Mouse (Mus musculus): ENCODE data around the gene Manba. TPM values are rescaled to one million over a fixed set of nuclear protein-coding genes. Genes with fewer than 3 reads are reported as not detected.
A peak's percentile ranks its signal among the peaks of the same experiment; 100 is the strongest.

The Manba gene
- total RNA-seq, 2 experiments from 2014 or later, result 7.0 to 16.4 TPM

DNA sequence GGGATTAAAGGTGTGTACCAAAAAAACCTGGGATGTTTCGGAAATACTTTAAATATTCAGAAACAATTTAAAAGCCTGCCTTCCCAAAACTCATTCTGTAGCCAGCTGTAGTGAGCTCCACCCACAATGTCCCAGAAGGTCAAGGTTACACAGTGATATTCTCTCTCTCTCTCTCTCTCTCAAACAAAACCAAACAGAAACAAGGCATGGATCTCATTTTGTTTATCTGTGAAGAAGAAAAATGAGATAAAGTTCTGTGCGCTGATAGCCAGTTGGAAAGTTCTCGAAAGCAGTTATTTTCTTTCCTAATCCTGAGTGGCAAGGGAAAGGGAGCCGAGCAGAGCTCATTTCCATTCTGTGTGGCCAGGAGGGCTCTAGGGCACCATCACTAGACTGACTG, 120.1 kb downstream of the Manba start:
- ATAC-seq (replicated peaks; ENCODE audit: low FRiP score, low TSS enrichment, poor library complexity, severe bottlenecking), result no peak

DNA sequence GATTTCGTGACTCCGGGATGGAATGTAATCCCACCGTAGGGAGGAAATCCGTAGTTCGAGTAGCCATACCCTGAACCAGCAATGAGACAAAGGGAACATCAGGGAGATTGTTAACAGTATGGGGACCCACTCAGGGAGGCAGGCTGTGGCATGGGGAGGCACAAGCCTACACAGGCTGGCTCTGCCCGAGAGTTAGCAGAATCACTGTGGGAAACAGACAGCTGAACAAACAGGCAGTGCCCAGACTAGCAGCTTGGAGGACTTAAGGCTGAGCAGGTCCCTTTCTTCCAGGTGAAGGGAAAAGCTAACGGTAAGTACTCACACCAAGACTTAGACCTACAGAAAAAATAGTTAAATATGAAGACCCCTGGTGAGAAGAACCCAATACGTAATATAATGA, 121.2 kb downstream of the Manba start:
- no peak for ATAC-seq (replicated peaks; ENCODE audit: low FRiP score, low TSS enrichment, poor library complexity, severe bottlenecking)

DNA sequence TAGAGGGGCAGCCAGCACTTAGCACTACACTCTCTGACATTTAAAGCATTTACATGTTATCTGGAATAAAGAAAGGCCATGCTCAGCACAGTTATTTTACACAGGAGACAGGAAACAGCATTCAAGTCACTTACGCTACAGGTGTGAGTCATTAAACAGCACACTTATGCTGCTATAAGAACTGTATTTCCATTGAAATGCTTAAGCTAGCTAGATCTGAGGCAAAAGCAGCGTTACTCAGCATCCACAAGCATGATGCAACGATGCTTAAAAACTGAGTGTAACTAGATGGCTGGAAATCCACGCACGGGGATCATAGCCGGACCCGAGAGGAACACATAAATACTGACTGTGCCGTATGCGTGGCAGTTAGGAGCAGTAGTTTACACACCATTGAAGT, 121.6 kb downstream of the Manba start:
- ATAC-seq (replicated peaks; ENCODE audit: low FRiP score, low TSS enrichment, poor library complexity, severe bottlenecking), result peak; percentile 22

DNA sequence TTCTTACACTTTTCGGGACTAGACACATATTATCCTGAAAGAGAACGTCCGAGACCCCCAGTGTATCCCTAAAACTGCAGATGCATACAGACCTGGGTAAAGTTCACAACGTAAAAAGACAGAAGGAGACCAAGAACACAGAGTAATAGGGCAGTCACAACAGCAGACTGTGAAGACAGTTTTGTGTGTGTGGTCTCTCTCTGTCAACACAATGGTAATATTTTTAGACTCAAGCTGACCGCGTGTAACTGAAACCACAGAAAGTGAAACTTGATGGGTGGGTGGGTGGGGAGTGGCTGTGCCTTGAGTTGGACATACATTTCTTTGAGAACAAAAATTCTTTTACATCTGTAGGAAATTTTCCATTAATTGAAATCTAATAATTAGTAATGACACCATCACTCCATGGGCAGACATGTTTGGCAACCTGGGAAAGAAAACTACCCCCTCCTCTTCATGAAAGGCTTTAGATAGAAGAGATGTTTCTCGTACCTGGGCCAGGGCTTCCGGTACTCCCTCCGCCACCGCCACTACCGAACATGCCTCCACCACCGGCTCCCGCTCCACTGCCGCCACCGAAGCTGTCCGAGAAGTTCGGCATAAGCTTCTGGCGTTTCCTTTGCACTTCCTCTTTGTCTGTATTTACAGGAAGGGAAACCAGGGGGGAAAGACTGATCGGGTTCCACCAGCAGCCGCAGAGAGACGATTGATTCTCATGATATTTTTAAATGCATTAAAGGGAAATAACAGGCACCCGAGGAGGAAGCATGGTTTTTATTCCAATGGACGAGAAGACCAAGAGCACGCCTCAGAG, 122.5 kb downstream of the Manba start:
- ATAC-seq (replicated peaks; ENCODE audit: low FRiP score, low TSS enrichment, poor library complexity, severe bottlenecking), result peak; percentile 43

DNA sequence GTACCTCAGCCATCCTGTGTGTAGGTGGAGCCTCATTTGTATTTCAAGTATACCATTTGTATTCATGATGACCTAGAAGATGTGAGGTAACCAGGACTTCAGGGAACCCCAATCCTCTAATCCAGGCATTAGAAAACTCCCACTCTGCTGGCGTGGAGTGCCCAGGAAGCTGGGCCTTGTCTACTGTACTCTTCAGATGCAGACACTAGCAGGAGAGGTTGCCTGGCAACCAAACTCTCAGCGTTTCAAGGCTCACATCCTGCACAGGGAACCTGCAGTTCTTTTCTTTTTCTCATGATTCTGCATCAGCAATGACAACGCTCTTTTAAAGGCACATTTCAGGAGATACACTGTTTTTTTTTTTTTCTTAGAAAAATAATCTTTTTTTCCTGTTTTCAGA, 124.8 kb downstream of the Manba start:
- no peak for ATAC-seq (replicated peaks; ENCODE audit: low FRiP score, low TSS enrichment, poor library complexity, severe bottlenecking)

DNA sequence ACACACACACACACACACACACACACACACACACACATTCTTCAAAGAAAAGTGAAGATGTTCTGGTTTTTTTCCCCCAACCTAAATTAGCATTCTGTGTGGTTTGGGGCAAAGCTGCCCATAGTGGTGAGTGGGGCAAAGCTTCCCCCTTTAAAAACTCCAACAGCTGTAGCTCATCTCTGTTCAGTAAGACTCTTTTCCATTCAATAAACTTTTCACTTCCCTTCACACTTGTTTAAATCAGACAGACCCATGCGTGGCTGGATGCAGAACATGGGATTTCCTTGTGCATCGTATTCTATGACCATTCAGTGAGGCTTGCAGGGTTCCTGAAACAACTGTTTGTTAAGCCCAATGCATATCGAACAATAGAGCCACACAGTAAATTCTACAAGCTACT, 129.0 kb downstream of the Manba start:
- no peak for ATAC-seq (replicated peaks; ENCODE audit: low FRiP score, low TSS enrichment, poor library complexity, severe bottlenecking)

DNA sequence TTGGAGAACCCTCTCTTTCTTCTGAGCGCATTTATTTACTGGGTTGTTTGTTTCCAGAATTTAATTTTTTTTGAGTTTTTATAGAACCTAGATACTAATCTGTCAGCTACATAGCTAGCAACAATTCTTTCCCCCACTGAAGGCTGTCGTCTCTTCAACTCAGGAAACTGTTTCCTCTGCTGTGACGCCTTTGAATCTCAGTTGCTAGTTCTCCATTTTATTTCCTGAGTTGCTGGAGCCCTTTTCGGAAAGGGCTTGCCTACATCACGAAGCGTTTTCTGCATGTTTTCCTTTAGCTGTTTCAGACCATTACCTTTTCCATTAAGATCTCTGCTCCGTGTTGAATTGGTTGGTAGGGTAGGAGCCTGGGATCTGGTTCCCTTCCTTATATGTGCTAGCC, 131.3 kb downstream of the Manba start:
- no peak for ATAC-seq (replicated peaks; ENCODE audit: low FRiP score, low TSS enrichment, poor library complexity, severe bottlenecking)

Other genes starting within 250 kb of the Manba start
- gene Bdh2, start 204.4 kb upstream of the Manba start, total RNA-seq (2014; fragmentation: Nextera tagmentation), result not detected in 2 replicates
- not detected in 2 replicates for gene Bdh2, start 204.4 kb upstream of the Manba start, total RNA-seq (2017)
- 0.04 TPM in 1 of 2 replicates, not detected in the other for gene Slc9b2, start 177.9 kb upstream of the Manba start, total RNA-seq (2014; fragmentation: Nextera tagmentation)
- not detected in 2 replicates for gene Slc9b2, start 177.9 kb upstream of the Manba start, total RNA-seq (2017)
- gene Slc9b1, start 137.6 kb upstream of the Manba start, total RNA-seq (2014; fragmentation: Nextera tagmentation), result not detected in 2 replicates
- gene Slc9b1, start 137.6 kb upstream of the Manba start, total RNA-seq (2017), result not detected in 2 replicates
- gene Cisd2, start 61.7 kb upstream of the Manba start, total RNA-seq (2014; fragmentation: Nextera tagmentation), result 45.4 and 46.4 TPM in 2 replicates
- 41.5 and 44.2 TPM in 2 replicates for gene Cisd2, start 61.7 kb upstream of the Manba start, total RNA-seq (2017)
- gene Ube2d3, start 47.5 kb upstream of the Manba start, total RNA-seq (2014; fragmentation: Nextera tagmentation), result 296 and 439 TPM in 2 replicates
- 697 and 1,018 TPM in 2 replicates for gene Ube2d3, start 47.5 kb upstream of the Manba start, total RNA-seq (2017)
- 59.1 and 69.6 TPM in 2 replicates for gene Nfkb1, start 205.9 kb downstream of the Manba start, total RNA-seq (2014; fragmentation: Nextera tagmentation)
- 61.5 and 69.9 TPM in 2 replicates for gene Nfkb1, start 205.9 kb downstream of the Manba start, total RNA-seq (2017)